Mouse (Mus musculus) frontal cortex, postnatal 14 days (tissue): Measurements from ENCODE around the gene Fam47e.
"Not testable (repeated sequence)": the region's sequence is repeated elsewhere in the genome, so short reads cannot be mapped to it uniquely, and the experiment has no call there.

Experiments
- DNase-seq, 2 experiments: peaks; one replicate each; pipeline ENCODE4 v3.0.0; 2022; ENCODE audit warnings: low spot score in 2 of 2

The Fam47e gene

GRCm38 (mm10) chr5:92554891-92555511 lies at the start of gene Fam47e:
Gene Fam47e, plus strand, starts transcription at chr5:92555069.
- peak; percentile 22 to 29 for DNase-seq

DNA sequence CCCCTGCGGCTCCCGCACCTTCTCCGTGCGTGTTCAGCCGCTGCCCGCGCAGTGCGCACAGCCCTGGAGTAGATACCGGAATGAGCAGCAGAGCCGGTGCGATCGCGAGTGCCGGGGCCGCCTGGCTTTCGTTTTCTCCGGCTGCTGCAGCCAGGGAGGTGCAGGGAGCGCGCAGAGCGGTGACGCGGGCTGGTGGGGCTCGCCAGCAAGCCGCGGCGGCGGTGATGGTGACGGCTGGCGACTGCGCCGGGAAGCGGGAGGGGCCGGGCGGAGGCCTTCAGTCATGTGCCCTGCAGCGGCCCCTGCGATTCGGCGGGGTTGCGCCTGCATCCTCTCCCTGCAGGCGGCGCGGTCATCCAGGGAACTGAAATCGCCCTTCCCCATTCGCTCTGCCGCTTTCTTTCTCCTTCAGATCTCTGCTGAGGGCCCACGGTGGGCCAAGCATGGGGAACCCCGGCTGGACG lies 49.4 kb upstream of the Fam47e start:
- peak; percentile 92 to 94 for DNase-seq

GRCm38 (mm10) chr5:92506301-92506729 lies 48.6 kb upstream of the Fam47e start:
- DNase-seq: no peak

DNA sequence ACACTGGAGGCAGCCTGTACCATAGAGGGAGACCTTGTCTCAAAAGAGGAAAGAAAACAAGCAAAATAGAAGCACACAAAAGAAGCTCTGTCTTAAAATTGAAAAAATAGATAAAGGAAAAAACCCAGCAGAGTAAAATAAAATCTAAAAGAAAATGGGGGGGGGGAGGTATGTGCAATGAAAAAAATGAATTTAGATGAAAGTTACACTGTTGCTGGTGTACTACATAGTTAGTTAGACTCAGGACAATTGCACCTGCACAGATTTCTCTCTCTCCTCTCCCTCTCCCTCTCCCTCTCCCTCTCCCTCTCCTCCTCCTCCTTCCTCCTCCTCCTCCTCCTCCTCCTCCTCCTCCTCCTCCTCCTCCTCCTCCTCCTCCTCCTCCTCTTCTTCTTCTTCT lies 48.1 kb upstream of the Fam47e start, which contains the start of gene Scarb2:
Scarb2 (minus strand) TSS at position 101 of the 400 bp plus-strand sequence.
- no peak for DNase-seq

- DNase-seq: no peak
Observed at GRCm38 (mm10) chr5:92508853-92509252, 46.0 kb upstream of the Fam47e start.

GRCm38 (mm10) chr5:92511256-92511655 lies 43.6 kb upstream of the Fam47e start:
- DNase-seq: no peak

DNA sequence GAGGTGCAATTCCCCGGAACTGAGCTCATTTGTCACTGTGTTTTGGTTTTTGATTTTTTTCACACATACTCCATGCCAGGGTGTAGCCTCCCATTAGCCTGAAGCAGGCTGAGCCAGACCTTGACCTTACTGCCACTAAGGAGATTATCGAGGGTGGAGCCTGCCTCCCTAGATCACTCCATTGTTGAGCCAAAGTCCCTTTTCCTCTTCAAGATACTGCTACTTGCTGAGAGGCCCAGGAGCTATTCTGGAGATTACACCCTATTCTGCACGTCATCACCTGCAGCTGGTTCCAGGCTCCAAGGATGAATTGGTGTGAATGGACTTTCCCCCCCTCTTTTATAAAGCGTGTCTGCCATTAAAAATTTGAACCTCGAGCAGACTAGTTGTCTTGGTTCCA lies 42.8 kb upstream of the Fam47e start:
- no peak for DNase-seq

DNA sequence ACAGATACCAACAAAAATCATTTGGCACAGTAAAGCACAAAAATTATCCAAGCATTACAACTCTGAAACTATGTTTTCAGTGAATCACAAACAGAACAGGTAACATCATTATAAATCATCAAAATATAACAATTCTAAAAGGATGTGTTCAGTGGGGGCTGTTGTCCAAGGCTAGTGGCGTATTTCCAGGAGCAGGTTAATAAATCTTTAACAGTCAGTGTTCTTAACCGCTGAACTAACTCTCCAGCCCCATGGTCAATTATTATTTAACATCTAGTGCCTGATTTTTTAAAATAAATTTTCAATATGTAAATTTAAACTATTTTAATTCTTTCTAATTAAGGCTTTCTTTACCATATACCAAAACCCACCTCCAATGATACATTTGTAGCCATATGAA lies 33.7 kb upstream of the Fam47e start:
- not testable (repeated sequence) for DNase-seq

DNA sequence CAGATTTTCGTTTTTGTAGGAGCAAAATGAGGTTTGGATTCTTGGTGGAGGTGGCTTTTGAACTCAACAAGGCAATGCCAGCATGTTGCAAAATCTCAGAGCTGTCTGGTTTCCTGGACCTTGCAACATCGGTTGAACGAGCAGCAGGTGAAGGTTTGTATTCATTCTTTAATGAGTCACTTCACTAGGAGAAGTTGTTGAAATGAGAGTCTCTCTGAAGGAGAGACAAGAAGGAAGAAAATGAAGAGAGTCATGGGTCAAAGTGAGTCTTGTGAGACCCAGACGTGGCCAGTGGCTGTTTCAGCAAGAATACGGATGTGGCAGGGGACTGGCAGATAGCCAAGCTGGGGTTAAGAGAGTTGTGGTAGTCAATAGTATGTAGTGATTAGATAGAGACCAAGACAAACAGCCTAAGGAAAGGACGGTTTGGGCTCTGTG lies 30.0 kb upstream of the Fam47e start:
- no peak for DNase-seq

DNA sequence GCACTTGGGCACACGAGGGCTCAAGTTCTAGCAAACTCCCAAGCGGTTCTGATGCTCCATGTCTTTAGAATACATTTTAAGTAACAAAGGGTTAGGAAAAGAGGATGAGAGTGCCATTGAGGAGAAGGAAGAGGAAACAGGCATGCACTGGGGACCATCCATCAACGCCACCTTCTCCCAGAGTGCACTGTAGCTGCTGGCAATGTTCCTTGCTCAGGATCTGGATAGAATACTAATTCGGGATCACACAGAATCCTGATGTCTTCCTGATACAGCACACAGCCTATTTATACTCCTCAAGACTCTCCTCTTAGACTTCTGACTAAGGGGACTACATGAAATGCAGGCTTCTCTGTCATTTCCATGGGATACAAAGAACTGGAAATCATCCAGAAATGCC lies 15.2 kb upstream of the Fam47e start:
- no peak for DNase-seq

DNA sequence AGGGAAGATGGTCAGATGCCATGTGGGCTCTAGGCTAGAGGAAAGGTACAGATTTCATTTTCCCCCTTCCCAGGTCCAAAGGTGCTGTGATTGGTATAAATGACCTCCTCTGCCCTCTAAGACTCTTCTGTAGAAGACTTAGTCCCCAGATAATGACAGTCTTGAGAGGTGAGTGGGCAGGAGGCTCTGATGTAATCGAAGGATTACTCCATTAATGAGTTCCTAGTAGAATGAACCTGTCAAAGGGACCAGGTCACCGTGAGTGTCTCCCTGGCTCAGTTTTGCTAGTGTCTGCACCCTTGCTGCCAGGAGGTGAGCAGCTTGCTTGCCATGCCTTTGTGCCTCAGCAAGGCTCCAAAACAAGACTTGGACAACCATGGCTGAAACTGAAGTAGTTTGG lies 2.3 kb upstream of the Fam47e start:
- DNase-seq: no peak

- no peak for DNase-seq
Observed at GRCm38 (mm10) chr5:92553939-92554338, 930 bp upstream of the Fam47e start.

- no peak for DNase-seq
Observed at GRCm38 (mm10) chr5:92554443-92554842, 426 bp upstream of the Fam47e start.

DNA sequence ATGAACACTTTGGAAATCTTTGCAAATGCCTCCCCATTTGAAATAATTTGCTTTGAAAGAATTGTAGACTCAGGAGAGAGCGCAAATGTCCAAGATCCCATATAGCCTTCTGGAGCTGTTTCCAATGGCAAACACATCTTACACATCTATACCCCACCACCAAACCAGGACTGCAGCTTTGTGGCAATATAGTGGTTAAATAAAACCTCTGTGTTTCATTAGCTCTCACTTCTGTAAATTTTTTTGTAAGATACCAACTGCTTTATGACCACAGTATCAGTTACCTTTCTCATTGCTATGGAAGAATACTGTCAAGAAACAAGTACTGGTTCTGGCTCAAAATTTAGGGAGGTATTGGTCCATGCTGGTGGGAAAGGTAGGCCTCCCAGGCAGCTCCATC lies 1.0 kb downstream of the Fam47e start:
- no peak for DNase-seq

GRCm38 (mm10) chr5:92557508-92557907 lies 2.6 kb downstream of the Fam47e start:
- no peak for DNase-seq

DNA sequence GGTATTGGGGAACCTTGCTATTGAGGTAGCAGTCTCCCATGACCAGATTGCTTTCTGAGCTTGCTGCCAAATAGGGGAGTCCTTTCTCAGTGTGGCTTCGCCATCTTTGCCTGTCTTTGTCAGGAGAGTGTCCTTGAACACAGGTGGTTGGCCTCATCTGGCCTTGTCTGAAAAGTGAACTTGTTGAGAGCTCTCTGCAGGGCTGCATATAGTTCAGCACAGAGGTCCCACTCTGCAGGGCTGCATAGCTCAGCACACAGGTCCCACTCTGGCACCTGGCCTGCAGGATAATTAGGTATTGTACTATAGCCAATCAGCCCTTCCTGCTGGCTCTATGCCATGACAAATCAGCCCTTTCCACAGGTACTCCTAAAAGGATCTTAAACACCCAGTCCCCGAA lies 5.3 kb downstream of the Fam47e start:
- DNase-seq: no peak

- no peak for DNase-seq
Observed at GRCm38 (mm10) chr5:92562002-92562401, 7.1 kb downstream of the Fam47e start.

GRCm38 (mm10) chr5:92571232-92571631 lies 16.4 kb downstream of the Fam47e start:
- DNase-seq: no peak

- no peak for DNase-seq
Observed at GRCm38 (mm10) chr5:92579559-92579958, 24.7 kb downstream of the Fam47e start.

- no peak for DNase-seq
Observed at GRCm38 (mm10) chr5:92585932-92586331, 31.1 kb downstream of the Fam47e start.

DNA sequence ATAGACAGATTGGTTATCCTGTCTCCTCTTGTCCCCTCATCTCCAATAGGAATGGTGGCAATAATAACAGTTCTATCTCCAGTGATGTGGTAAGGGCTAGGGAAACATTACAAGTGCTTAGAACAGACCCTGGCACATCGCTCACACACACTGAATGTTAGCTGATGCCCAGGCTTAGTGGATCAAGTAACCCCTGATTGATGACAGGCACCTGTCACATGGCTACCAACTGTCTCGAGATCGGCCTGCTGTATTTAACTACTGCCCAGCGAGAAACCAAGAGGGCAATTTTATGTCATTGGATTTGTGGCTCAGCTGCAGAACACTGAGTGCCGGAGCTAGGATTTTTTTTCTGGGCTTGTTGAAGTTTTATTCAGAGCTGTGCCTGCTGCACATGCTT lies 40.2 kb downstream of the Fam47e start:
- no peak for DNase-seq

DNA sequence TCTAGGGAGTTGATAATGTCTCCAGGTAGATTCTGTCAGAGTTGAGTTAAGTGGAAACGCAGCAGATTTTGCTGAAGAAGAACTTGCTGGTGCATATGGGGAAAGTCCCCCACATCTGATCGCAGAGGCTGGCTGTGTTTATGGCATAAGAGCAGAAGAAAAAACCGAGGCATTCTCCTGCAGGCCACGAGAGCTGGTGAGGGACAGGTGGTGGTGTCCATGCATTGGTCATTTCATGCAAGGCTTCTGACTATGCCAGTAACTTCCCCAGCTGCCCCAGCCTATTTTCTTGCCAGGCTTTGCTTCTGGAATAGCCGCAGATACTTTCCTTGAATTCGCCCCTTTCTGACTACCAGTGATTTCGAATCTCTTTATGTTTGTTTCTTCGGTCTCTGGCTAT lies 42.0 kb downstream of the Fam47e start:
- no peak for DNase-seq

GRCm38 (mm10) chr5:92599030-92599429 lies 44.2 kb downstream of the Fam47e start:
- DNase-seq: no peak
